Mouse (Mus musculus): ENCODE data around the gene Iars.

Iars gene

GRCm38 (mm10) chr13:49681351-49682232, at the start of gene Iars:
Iars (plus strand) TSS chr13:49682100.
- DNase-seq (ENCODE audit: low spot score): peak; percentile 98

- no peak for DNase-seq (ENCODE audit: low spot score)
Measured at GRCm38 (mm10) chr13:49639965-49640364, 41.9 kb upstream of the Iars start.

GRCm38 (mm10) chr13:49642650-49643049, 39.2 kb upstream of the Iars start:
- no peak for DNase-seq (ENCODE audit: low spot score)

- no peak for DNase-seq (ENCODE audit: low spot score)
Measured at GRCm38 (mm10) chr13:49643669-49644362, 38.1 kb upstream of the Iars start.

GRCm38 (mm10) chr13:49644731-49645529, 37.0 kb upstream of the Iars start:
- no peak for DNase-seq (ENCODE audit: low spot score)

GRCm38 (mm10) chr13:49646019-49646418, 35.9 kb upstream of the Iars start:
- no peak for DNase-seq (ENCODE audit: low spot score)

- DNase-seq (ENCODE audit: low spot score): no peak
Measured at GRCm38 (mm10) chr13:49651136-49651535, 30.8 kb upstream of the Iars start.

- no peak for DNase-seq (ENCODE audit: low spot score)
Measured at GRCm38 (mm10) chr13:49651781-49652351, 30.0 kb upstream of the Iars start.

GRCm38 (mm10) chr13:49652481-49653179, 29.3 kb upstream of the Iars start, which contains the start of the genes Cenpp and Nol8:
Cenpp (minus strand) TSS chr13:49652785.
Nol8 (plus strand) TSS chr13:49653078.
- DNase-seq (ENCODE audit: low spot score): peak; percentile 99

- DNase-seq (ENCODE audit: low spot score): no peak
Measured at GRCm38 (mm10) chr13:49653180-49653541, 28.7 kb upstream of the Iars start.

- DNase-seq (ENCODE audit: low spot score): no peak
Measured at GRCm38 (mm10) chr13:49677793-49678192, 4.1 kb upstream of the Iars start.

GRCm38 (mm10) chr13:49682233-49682846, 440 bp downstream of the Iars start:
- DNase-seq (ENCODE audit: low spot score): no peak

GRCm38 (mm10) chr13:49684266-49684665, 2.4 kb downstream of the Iars start:
- DNase-seq (ENCODE audit: low spot score): no peak

GRCm38 (mm10) chr13:49691056-49691455, 9.2 kb downstream of the Iars start:
- no peak for DNase-seq (ENCODE audit: low spot score)

- DNase-seq (ENCODE audit: low spot score): no peak
Measured at GRCm38 (mm10) chr13:49703216-49703779, 21.4 kb downstream of the Iars start.

- DNase-seq (ENCODE audit: low spot score): no peak
Measured at GRCm38 (mm10) chr13:49706032-49706690, 24.3 kb downstream of the Iars start.

- no peak for DNase-seq (ENCODE audit: low spot score)
Measured at GRCm38 (mm10) chr13:49708311-49708710, 26.4 kb downstream of the Iars start.

GRCm38 (mm10) chr13:49712047-49712721, 30.3 kb downstream of the Iars start:
- no peak for DNase-seq (ENCODE audit: low spot score)

- DNase-seq (ENCODE audit: low spot score): no peak
Measured at GRCm38 (mm10) chr13:49719310-49719709, 37.4 kb downstream of the Iars start.
